Mouse (Mus musculus) heart, postnatal 0 days (tissue): Measurements from ENCODE around the gene Pfkm.

Experiments used
- CTCF ChIP-seq: IDR thresholded peaks from 2 replicates; pipeline ENCODE4 v1.5.1; 2016; ENCODE audit warnings: antibody characterized with exemption, control low read depth, low read depth
- EP300 ChIP-seq: IDR thresholded peaks from 2 replicates; pipeline ENCODE4 v1.6.1; 2016; ENCODE audit warnings: antibody characterized with exemption, low read depth

- TF ChIP-seq CTCF (peak; percentile 52), EP300 (no peak)
These were observed 2.8 kb upstream of the Pfkm start for GRCm38 (mm10) chr15:98089421-98090183.
